Mouse (Mus musculus) G1E (cell line): ENCODE results near the gene Fgfr2.

ENCODE experiments used
- CTCF ChIP-seq: IDR thresholded peaks from 2 replicates; pipeline ENCODE4 v1.5.1; 2012; ENCODE audit warnings: low read depth, low read length, inconsistent platforms, mixed read lengths
- GATA1 ChIP-seq: IDR thresholded peaks from 2 replicates; pipeline ENCODE4 v1.6.1; 2012; ENCODE audit warnings: borderline replicate concordance, low read length, inconsistent platforms, mixed read lengths
- GATA2 ChIP-seq: IDR thresholded peaks from 2 replicates; pipeline ENCODE4 v1.6.1; 2012; ENCODE audit warnings: low read depth, low read length, inconsistent platforms, borderline replicate concordance

- no peak for TF ChIP-seq CTCF
- TF ChIP-seq GATA1, result no peak
- TF ChIP-seq GATA2, result no peak
Measured at GRCm38 (mm10) chr7:132091551-132091950, 1031.6 kb downstream of the Fgfr2 start.
